Mouse (Mus musculus): Measurements from ENCODE around the gene Cdh15. TPM values are rescaled to one million over a fixed set of nuclear protein-coding genes. Genes with fewer than 3 reads are reported as not detected.

Gene Cdh15
- polyA plus RNA-seq, 2 experiments, result not detected

DNA sequence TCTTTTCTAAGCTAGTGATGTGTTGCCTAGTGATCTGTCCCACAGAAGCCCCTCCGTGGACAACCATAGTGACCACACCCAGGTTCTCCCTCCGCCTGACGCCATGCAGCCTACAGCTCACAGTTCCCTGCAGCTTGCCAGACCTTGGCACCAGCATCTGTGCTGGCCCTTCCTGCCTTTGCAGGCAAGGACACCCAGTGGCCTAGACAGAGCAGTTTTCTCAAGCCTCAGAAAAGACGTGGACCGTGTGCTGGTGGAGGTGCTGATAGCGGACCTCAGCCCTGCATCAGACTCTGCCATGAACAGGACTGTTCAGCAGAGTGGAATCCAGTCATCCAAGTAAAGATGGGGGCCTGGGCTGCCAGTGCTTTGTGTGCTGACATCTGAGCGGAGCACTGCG lies 37.4 kb upstream of the Cdh15 start:
- H3K4me1 ChIP-seq (replicated peaks; ENCODE audit: control insufficient read depth in 2 of 2, insufficient read depth in 2 of 2, low read length in 1 of 2), result no peaks in the 10 kb centered on the region
- no peaks in the 10 kb centered on the region for H3K36me3 ChIP-seq (replicated peaks; ENCODE audit: control insufficient read depth, insufficient read depth, low read depth)
- H3K27ac ChIP-seq, result no peak overlapping the region
- H3K27me3 ChIP-seq (ENCODE audit: control insufficient read depth, insufficient read depth, low read length), result no peaks in the 10 kb centered on the region
- no peak overlapping the region for H3K9ac ChIP-seq (replicated peaks)
- no peak for ATAC-seq (ENCODE audit: insufficient read depth)
- H3K4me3 ChIP-seq (ENCODE audit: insufficient read depth in 1 of 2, low read depth in 2 of 2, low read length in 2 of 2), result no peak overlapping the region
- TF ChIP-seq CTCF (IDR thresholded peaks at IDR 0.05; ENCODE audit: low read depth) (no peak), EP300 (IDR thresholded peaks at IDR 0.05; ENCODE audit: low read depth) (no peak)
- no peaks in the 10 kb centered on the region for H3K9me3 ChIP-seq (ENCODE audit: control insufficient read depth, low read length)
- DNase-seq (ENCODE audit: low read depth in 3 of 3, low spot score in 3 of 3), result no peak
- H3K4me2 ChIP-seq (ENCODE audit: low read depth), result no peak overlapping the region
- WGBS (ENCODE audit: insufficient replicate concordance), result 75% methylated on average over 8 of the region's 8 CpGs

DNA sequence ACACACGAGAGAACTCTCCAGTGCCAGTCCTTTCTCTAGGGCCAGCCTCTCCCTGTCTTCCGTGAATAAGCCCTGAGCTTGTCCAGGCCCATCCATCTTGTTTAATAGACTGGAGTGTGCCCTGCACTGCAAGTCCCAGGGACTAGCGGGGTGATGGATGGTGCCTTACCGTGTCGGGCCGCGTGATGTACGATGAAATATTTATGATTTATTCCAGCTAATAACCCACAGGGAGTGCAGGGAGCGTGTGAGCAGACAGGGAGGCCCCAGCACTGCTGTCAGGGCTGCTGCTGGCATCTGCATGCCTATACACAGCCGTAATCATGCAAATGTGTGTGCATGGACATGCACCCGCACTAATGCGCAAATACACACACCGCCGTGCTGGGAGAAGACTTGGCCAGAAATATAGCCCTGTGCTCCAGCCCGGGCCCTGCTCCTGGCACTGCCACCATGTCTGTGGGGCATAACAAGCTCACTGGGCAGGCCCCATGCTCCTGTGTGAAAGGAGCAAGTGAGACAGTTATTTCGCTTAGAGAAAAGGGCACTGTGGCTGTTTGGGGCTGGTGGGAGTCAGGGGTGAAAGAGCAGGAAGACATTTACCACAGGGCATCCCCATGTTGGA lies 35.8 kb upstream of the Cdh15 start:
- DNase-seq (ENCODE audit: low read depth in 3 of 3, low spot score in 3 of 3) (no peak), ATAC-seq (ENCODE audit: insufficient read depth) (no peak)
- Histone ChIP-seq H3K4me2 (ENCODE audit: low read depth) (no peak overlapping the region), H3K4me3 (ENCODE audit: insufficient read depth in 1 of 2, low read depth in 2 of 2, low read length in 2 of 2) (no peak overlapping the region), H3K9me3 (ENCODE audit: control insufficient read depth, low read length) (no peaks in the 10 kb centered on the region), H3K27me3 (ENCODE audit: control insufficient read depth, insufficient read depth, low read length) (no peaks in the 10 kb centered on the region), H3K36me3 (replicated peaks; ENCODE audit: control insufficient read depth, insufficient read depth, low read depth) (no peaks in the 10 kb centered on the region), H3K4me1 (replicated peaks; ENCODE audit: control insufficient read depth in 2 of 2, insufficient read depth in 2 of 2, low read length in 1 of 2) (no peaks in the 10 kb centered on the region), H3K9ac (replicated peaks) (no peak overlapping the region), H3K27ac (no peak overlapping the region)
- no peak for TF ChIP-seq CTCF (IDR thresholded peaks at IDR 0.05; ENCODE audit: low read depth)
- TF ChIP-seq EP300 (IDR thresholded peaks at IDR 0.05; ENCODE audit: low read depth), result no peak
- WGBS (ENCODE audit: insufficient replicate concordance), result 86% methylated on average over 16 of the region's 16 CpGs

DNA sequence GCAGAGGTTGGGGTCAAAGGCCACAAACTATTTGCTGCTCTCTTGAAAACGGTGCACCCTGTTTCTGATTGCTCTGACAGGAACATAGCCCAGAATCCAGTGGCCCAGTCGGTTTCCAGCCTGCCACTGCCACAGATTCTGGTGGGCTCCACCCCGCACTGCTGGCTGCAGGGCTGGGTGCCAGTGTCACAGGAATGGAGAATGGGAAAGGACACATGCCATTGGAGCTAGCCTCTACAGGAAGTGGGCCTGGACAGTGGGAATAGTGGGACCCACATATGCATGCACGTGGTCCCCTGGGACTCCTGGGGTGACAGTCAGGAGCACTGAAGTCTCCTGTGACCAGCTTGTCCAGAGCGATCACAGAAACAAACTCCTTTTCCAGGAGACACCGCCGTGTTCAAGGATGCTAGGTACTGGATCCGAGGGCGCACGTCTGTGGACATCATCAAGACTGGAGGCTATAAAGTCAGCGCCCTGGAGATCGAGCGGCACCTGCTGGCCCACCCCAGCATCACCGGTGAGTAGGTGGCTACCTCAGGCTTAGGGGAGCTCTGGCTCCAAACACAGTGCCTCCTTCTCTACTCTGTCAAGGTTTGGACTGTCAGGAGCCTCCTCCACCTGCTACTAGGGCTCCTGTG lies 35.0 kb upstream of the Cdh15 start:
- Histone ChIP-seq H3K9me3 (ENCODE audit: control insufficient read depth, low read length) (no peaks in the 10 kb centered on the region), H3K27ac (no peak overlapping the region), H3K4me2 (ENCODE audit: low read depth) (no peak overlapping the region), H3K9ac (replicated peaks) (no peak overlapping the region), H3K36me3 (replicated peaks; ENCODE audit: control insufficient read depth, insufficient read depth, low read depth) (no peaks in the 10 kb centered on the region), H3K4me3 (ENCODE audit: insufficient read depth in 1 of 2, low read depth in 2 of 2, low read length in 2 of 2) (no peak overlapping the region), H3K4me1 (replicated peaks; ENCODE audit: control insufficient read depth in 2 of 2, insufficient read depth in 2 of 2, low read length in 1 of 2) (no peaks in the 10 kb centered on the region), H3K27me3 (ENCODE audit: control insufficient read depth, insufficient read depth, low read length) (no peaks in the 10 kb centered on the region)
- ATAC-seq (ENCODE audit: insufficient read depth) (0 out of 2 replicates have a peak, but pooled peaks have one; percentile 26), DNase-seq (ENCODE audit: low read depth in 3 of 3, low spot score in 3 of 3) (no peak)
- 78% methylated on average over 14 of the region's 14 CpGs for WGBS (ENCODE audit: insufficient replicate concordance)
- TF ChIP-seq EP300 (IDR thresholded peaks at IDR 0.05; ENCODE audit: low read depth) (no peak), CTCF (IDR thresholded peaks at IDR 0.05; ENCODE audit: low read depth) (peak; percentile 74)

DNA sequence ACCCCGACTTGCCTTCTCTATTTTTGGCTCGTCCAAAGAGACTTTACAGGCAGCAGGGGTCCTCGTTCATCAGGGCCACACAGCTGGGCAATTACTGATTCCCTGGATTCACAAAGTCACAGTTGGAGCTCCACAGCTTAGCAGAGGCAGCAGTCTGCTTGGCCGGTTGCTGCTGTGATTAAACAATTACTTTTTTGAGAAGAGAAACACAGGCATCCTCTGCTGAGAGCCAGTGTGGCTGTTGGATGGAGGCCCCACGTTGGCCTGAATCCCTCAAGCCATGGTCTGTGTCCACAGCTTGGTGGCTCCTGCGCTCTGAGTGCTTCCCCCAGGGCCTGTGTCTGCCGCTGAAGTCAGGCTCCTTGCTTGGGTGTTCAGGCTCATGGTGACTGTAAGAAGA lies 33.2 kb upstream of the Cdh15 start:
- Histone ChIP-seq H3K9me3 (ENCODE audit: control insufficient read depth, low read length) (no peaks in the 10 kb centered on the region), H3K4me3 (ENCODE audit: insufficient read depth in 1 of 2, low read depth in 2 of 2, low read length in 2 of 2) (no peak overlapping the region), H3K9ac (replicated peaks) (no peak overlapping the region), H3K36me3 (replicated peaks; ENCODE audit: control insufficient read depth, insufficient read depth, low read depth) (no peaks in the 10 kb centered on the region), H3K27ac (no peak overlapping the region), H3K4me1 (replicated peaks; ENCODE audit: control insufficient read depth in 2 of 2, insufficient read depth in 2 of 2, low read length in 1 of 2) (no peaks in the 10 kb centered on the region), H3K27me3 (ENCODE audit: control insufficient read depth, insufficient read depth, low read length) (no peaks in the 10 kb centered on the region), H3K4me2 (ENCODE audit: low read depth) (no peak overlapping the region)
- ATAC-seq (ENCODE audit: insufficient read depth) (no peak), DNase-seq (ENCODE audit: low read depth in 3 of 3, low spot score in 3 of 3) (no peak)
- TF ChIP-seq EP300 (IDR thresholded peaks at IDR 0.05; ENCODE audit: low read depth) (no peak), CTCF (IDR thresholded peaks at IDR 0.05; ENCODE audit: low read depth) (no peak)
- WGBS (ENCODE audit: insufficient replicate concordance), result 59% methylated on average over 7 of the region's 7 CpGs

DNA sequence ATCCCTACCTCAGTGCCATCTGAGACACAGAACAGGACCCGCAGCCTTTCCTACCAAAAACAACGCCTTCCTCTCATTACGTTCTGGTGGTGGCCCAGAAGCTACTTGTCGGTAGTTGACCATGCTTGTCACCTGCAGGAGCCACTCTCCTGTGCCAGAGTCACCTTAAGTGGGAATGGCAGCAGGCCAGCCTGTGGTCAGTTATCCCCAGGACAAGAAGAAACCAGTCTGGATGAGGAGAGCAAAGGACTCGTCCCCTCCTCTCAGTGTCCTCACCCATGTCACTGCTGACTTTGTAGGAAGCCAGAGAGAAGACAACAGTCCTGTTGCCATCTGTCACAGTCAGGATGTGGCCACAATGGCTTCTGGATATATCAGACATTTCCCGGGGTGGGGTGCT lies 30.8 kb upstream of the Cdh15 start:
- Histone ChIP-seq H3K9me3 (ENCODE audit: control insufficient read depth, low read length) (no peaks in the 10 kb centered on the region), H3K27me3 (ENCODE audit: control insufficient read depth, insufficient read depth, low read length) (no peaks in the 10 kb centered on the region), H3K4me1 (replicated peaks; ENCODE audit: control insufficient read depth in 2 of 2, insufficient read depth in 2 of 2, low read length in 1 of 2) (no peaks in the 10 kb centered on the region), H3K36me3 (replicated peaks; ENCODE audit: control insufficient read depth, insufficient read depth, low read depth) (no peaks in the 10 kb centered on the region), H3K9ac (replicated peaks) (no peak overlapping the region), H3K27ac (no peak overlapping the region), H3K4me2 (ENCODE audit: low read depth) (no peak overlapping the region), H3K4me3 (ENCODE audit: insufficient read depth in 1 of 2, low read depth in 2 of 2, low read length in 2 of 2) (no peak overlapping the region)
- ATAC-seq (ENCODE audit: insufficient read depth) (no peak), DNase-seq (ENCODE audit: low read depth in 3 of 3, low spot score in 3 of 3) (no peak)
- no peak for TF ChIP-seq EP300 (IDR thresholded peaks at IDR 0.05; ENCODE audit: low read depth)
- TF ChIP-seq CTCF (IDR thresholded peaks at IDR 0.05; ENCODE audit: low read depth), result no peak
- WGBS (ENCODE audit: insufficient replicate concordance), result 71% methylated on average over 6 of the region's 6 CpGs

All from liver, embryonic 14.5 days (tissue).